Mouse (Mus musculus): Measurements from ENCODE around the gene Vstm2a.

Vstm2a gene

GRCm38 (mm10) chr11:16257473-16257921 lies at the start of gene Vstm2a:
Vstm2a (plus strand) TSS chr11:16257724.
- peak; percentile 41 for DNase-seq (ENCODE audit: low read depth, low spot score)

DNA sequence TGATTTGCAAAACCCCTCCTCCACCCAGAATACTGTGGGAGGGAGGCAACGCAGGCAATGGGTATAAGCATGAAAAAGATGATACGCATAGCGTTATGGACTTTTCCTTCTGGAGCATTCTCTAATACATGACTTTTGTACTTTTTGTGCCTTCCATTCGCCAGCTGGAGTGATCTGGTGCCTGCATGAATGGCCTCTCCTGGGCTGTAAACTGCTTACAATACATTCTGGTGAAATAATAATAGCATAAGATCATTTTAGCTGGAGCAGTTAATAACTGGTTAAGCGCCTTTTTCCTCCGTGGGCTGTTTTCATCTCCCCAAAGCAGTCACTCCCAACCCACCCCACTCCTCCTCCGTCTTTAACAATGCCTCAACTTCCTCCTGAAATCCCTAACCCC lies 513 bp upstream of the Vstm2a start:
- DNase-seq (ENCODE audit: low read depth, low spot score) = no peak

DNA sequence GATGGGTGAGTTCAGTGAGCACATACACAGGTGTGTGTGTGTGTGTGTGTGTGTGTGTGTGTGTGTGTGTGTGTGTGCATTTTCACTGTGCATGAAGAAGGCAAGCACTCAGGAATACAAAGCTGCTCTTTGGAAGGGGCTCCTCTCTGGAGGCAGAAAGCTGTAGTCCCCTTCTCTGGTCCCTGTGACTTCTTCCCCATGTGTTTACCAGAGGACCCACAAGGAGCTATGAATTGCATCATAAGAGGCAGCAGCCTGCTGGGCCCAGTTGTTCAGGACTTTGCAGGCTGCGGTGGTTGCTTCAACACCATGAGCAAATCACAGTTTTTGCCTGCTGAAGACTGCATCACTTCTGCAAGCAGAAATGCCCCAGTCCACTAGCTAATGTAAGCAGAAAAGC lies 776 bp downstream of the Vstm2a start:
- no peak for DNase-seq (ENCODE audit: low read depth, low spot score)

- DNase-seq (ENCODE audit: low read depth, low spot score) = no peak
These were observed 2.4 kb downstream of the Vstm2a start for GRCm38 (mm10) chr11:16259876-16260275.

DNA sequence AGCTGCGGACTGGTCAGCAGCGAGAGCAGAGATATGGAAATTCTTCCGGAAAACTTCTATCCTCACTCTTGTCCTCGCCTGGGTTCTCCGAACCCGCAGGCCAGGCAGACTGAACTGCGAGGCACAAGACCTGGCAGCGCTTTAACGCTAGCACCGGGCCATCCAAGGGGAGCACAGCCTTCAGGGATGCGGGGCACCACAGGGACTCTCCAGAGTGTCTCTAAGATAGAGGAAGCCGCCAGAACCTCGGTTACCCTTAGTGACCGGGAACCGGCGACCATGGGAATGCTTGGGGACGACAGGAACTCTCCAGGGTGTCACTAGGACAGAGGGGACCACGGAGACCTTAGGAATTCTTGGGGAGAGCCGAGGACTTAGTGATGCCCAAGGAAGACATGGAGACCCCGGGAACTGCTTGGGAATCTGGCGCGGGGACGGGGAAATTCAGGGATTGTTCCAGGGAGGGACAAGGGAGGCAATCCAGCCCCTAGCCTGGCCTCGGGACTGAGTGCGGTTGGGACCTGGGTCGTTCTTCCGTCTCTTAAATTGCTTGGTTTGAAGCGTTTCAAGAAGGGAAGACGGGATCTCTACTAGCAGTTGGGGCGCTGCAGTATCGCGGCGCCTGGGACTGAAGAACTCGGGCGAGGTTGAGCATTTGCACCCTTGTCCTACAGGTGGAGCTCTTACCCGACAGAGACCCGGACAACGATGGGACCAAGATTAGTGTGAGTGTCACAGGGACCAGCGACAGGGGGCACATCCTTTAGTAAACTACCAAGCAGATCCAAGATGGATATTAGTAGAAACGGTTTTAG lies 3.4 kb downstream of the Vstm2a start:
- DNase-seq (ENCODE audit: low read depth, low spot score) = peak; percentile 84

- DNase-seq (ENCODE audit: low read depth, low spot score) = no peak
These were observed 10.9 kb downstream of the Vstm2a start for GRCm38 (mm10) chr11:16268396-16268795.

- DNase-seq (ENCODE audit: low read depth, low spot score) = peak; percentile 2
These were observed 32.9 kb downstream of the Vstm2a start for GRCm38 (mm10) chr11:16290381-16290780.

- no peak for DNase-seq (ENCODE audit: low read depth, low spot score)
These were observed 35.4 kb downstream of the Vstm2a start for GRCm38 (mm10) chr11:16292960-16293359.

GRCm38 (mm10) chr11:16296521-16296920 lies 39.0 kb downstream of the Vstm2a start:
- DNase-seq (ENCODE audit: low read depth, low spot score) = no peak

GRCm38 (mm10) chr11:16299492-16299891 lies 42.0 kb downstream of the Vstm2a start:
- peak; percentile 13 for DNase-seq (ENCODE audit: low read depth, low spot score)

GRCm38 (mm10) chr11:16299960-16300359 lies 42.4 kb downstream of the Vstm2a start:
- DNase-seq (ENCODE audit: low read depth, low spot score) = no peak

GRCm38 (mm10) chr11:16300709-16301108 lies 43.2 kb downstream of the Vstm2a start:
- DNase-seq (ENCODE audit: low read depth, low spot score) = no peak

GRCm38 (mm10) chr11:16315097-16315496 lies 57.6 kb downstream of the Vstm2a start:
- DNase-seq (ENCODE audit: low read depth, low spot score) = no peak

GRCm38 (mm10) chr11:16345179-16345578 lies 87.7 kb downstream of the Vstm2a start:
- DNase-seq (ENCODE audit: low read depth, low spot score) = no peak

DNA sequence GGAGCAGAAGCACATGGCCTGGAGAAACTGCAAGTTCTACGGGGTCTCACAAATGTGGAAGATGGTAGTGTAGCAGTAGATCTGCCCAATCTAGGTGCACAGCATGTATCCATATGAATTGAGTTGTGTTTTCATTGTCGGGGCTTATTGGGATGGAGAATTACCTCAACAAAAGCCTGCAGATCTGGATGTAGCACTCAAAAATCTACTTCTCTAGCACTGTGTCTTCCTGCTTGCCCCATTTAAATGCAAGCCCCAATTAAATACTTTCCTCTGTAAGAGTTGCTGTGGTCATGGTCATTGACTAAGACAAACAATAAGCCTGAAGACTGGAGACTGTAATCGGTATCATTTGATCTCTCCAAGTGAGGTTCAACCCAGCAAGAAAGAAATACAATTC lies 88.2 kb downstream of the Vstm2a start:
- DNase-seq (ENCODE audit: low read depth, low spot score) = no peak

DNA sequence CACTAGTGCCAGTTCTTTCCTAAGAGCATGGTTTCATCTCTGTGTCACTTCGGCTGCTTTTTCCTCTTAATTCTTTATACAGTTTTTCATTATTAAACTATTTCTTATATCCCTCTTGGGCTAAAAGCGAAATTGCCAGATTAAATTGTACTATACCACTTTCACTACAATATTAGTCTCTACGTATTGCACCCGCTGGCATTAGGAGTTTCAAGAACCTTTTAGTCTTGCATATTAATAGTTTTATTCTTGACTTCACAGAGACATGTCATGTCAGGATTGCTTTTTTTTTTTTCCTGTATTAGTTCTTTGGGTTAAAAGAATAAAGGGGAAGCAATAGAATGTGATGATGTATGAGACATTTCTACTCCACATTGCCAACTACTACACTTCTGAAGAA lies 94.4 kb downstream of the Vstm2a start:
- no peak for DNase-seq (ENCODE audit: low read depth, low spot score)

- no peak for DNase-seq (ENCODE audit: low read depth, low spot score)
These were observed 96.8 kb downstream of the Vstm2a start for GRCm38 (mm10) chr11:16354356-16354755.

DNA sequence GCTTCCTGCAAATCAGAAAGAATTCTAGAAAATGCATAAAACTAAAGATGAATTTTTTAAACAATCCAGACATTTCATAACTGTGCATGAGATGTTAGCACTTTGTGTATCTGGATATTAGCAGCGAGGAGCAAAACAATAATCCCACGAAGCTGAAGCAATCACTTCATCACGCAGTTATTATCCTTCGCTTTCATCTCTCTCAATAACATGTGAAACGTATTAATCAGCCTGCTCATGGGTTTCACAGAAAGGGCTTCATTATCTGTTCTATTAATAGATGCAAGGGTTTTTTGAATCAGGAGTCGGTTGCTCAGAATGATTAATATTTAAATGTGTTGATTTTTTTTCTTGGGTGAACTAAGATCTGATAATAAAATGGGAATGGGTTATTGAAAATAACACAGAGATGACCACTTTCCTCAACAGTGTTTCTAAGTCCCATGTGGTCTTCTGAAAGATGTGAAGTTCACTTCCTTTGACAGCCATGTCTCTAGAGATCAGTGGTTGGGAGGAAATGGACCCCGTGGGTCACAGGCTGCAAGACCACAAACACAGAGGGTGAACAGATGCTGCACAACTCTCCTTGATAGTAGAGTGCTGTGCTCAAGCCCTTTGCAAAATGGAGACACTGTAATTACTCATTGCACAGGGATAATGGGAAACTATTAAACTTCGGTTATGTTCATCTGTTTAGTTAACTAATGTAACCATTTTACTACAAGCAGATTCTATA lies 109.5 kb downstream of the Vstm2a start:
- DNase-seq (ENCODE audit: low read depth, low spot score) = peak; percentile 5

DNA sequence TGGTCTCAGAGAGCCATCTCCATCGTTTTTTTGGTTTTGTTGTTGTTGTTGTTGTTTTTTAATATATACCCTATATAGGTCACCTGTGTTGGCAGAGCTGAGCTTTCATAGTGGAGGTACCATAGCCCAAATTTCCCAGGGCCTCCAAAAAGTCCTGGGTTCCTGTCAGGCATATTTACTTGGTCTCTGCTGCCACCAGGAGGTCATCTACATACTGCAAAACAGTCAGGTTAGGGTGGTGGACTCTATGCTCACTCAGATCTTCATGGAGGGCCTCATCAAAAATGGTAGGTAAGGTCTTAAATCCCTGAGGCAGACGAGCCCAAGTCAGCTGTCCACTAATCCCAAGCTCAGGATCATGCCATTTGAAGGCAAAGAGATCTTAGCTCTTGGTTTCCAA lies 146.1 kb downstream of the Vstm2a start:
- DNase-seq (ENCODE audit: low read depth, low spot score) = no peak

DNA sequence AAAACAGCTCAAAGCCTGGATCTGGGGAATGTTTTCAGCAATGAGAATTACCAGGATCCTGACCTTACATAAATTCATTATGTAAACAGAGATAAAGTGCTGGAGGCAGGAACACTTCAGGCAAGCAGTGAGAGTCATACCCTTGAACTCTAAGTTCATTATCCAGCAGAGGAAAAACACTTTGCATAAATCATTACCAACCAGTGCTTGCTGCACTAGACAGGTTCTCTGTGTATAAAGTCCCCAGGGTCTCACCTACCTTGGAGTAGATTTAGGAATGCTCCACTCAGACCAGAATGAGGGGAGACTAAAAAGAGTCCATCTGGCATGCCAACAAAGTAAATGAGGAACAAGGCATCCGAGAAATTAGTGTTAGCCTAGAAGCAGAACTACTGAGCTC lies 154.2 kb downstream of the Vstm2a start:
- peak; percentile 10 for DNase-seq (ENCODE audit: low read depth, low spot score)

- peak; percentile 76 for DNase-seq (ENCODE audit: low read depth, low spot score)
These were observed 155.1 kb downstream of the Vstm2a start for GRCm38 (mm10) chr11:16412609-16413008.

- DNase-seq (ENCODE audit: low read depth, low spot score) = no peak
These were observed 155.6 kb downstream of the Vstm2a start for GRCm38 (mm10) chr11:16413077-16413644.
